Comparison of ENCODE assay signal across 15 mouse cellular contexts in genomic region chr2:65232756-65233535, GRCm38 (mm10). TPM values are rescaled to one million over a fixed set of nuclear protein-coding genes. Genes with fewer than 3 reads are reported as not detected.
DNase-seq lines count a peak whose midpoint lies in the region; ATAC-seq lines count a peak whose summit lies in the region.
"Had no signal": no experiment of that assay in that cellular context is flagged by ENCODE, and none has a peak within 500 bp of the region (broad histone marks: within the 10 kb centered on the region; RNA-seq: fewer than 3 reads in every experiment).

No protein-coding gene starts in this region.

- ATAC-seq in kidney, embryonic 14.5 days (ENCODE audit: low FRiP score, low TSS enrichment), result no peak
- peak; percentile 48 for ATAC-seq in CD4-positive, CD25-positive, alpha-beta regulatory T cell, adult 4 months
- ATAC-seq in liver, embryonic 15.5 days (ENCODE audit: insufficient read depth), result no peak
- ATAC-seq: midbrain, embryonic 15.5 days had no signal

- no peaks in the 10 kb centered on the region for H3K27me3 ChIP-seq in kidney, embryonic 14.5 days (ENCODE audit: control insufficient read depth, insufficient read depth, low read length)
- peaks cover 16% of the 10 kb centered on the region for H3K27me3 ChIP-seq in liver, embryonic 15.5 days
- H3K27me3 ChIP-seq: heart, embryonic 15.5 days had no signal

- no peaks in the 10 kb centered on the region for H3K9me3 ChIP-seq in kidney, embryonic 14.5 days (ENCODE audit: control insufficient read depth, low read length)
- no peaks in the 10 kb centered on the region for H3K9me3 ChIP-seq in liver, embryonic 15.5 days (replicated peaks)
- H3K9me3 ChIP-seq: embryonic facial prominence, embryonic 13.5 days; forebrain, embryonic 10.5 days; heart, embryonic 15.5 days; hindbrain, embryonic 13.5 days; limb, embryonic 15.5 days; midbrain, embryonic 15.5 days had no signal

- H3K4me2 ChIP-seq in kidney, embryonic 14.5 days (replicated peaks; ENCODE audit: low read depth, low read length), result 0 out of 2 replicates have a peak overlapping the region, but pooled peaks have one; percentile 2
- H3K4me2 ChIP-seq in liver, embryonic 15.5 days, result peak overlapping the region; percentile 13; the same call in 1 of the 2 replicates
- H3K4me2 ChIP-seq: embryonic facial prominence, embryonic 13.5 days; heart, embryonic 15.5 days; hindbrain, embryonic 13.5 days; limb, embryonic 15.5 days; midbrain, embryonic 15.5 days had no signal

- 0 out of 2 replicates have a peak, but pooled peaks cover 4% of the 10 kb centered on the region for H3K4me1 ChIP-seq in kidney, embryonic 14.5 days (ENCODE audit: control insufficient read depth, insufficient read depth, low read length)
- H3K4me1 ChIP-seq in liver, embryonic 15.5 days (replicated peaks), result no peaks in the 10 kb centered on the region

- DNase-seq in kidney, adult 11 months, result no peak
- peak; percentile 64 to 73 for DNase-seq in adrenal gland, postnatal 36 days
- DNase-seq in left cerebral cortex, adult 18-20 months (ENCODE audit: low spot score in 2 of 2), result no peak
- DNase-seq in lung, adult 18-20 months, result no peak
- DNase-seq: cerebellum, postnatal 25 days had no signal

- no peaks in the 10 kb centered on the region for H3K36me3 ChIP-seq in kidney, embryonic 14.5 days (ENCODE audit: control insufficient read depth, insufficient read depth, low read length)
- no peaks in the 10 kb centered on the region for H3K36me3 ChIP-seq in liver, embryonic 15.5 days (replicated peaks)
- H3K36me3 ChIP-seq: embryonic facial prominence, embryonic 13.5 days; forebrain, embryonic 10.5 days; heart, embryonic 15.5 days; hindbrain, embryonic 13.5 days; limb, embryonic 15.5 days; midbrain, embryonic 15.5 days had no signal

- H3K4me3 ChIP-seq in kidney, embryonic 14.5 days (ENCODE audit: low read length), result no peak overlapping the region
- H3K4me3 ChIP-seq in liver, embryonic 15.5 days (replicated peaks), result no peak overlapping the region
- H3K4me3 ChIP-seq: embryonic facial prominence, embryonic 13.5 days; forebrain, embryonic 10.5 days; heart, embryonic 15.5 days; hindbrain, embryonic 13.5 days; layer of hippocampus, adult 2 months; limb, embryonic 15.5 days; midbrain, embryonic 15.5 days had no signal

- no peak overlapping the region for H3K9ac ChIP-seq in kidney, embryonic 14.5 days (ENCODE audit: low read depth, low read length)
- H3K9ac ChIP-seq in liver, embryonic 15.5 days, result no peak overlapping the region
- H3K9ac ChIP-seq: embryonic facial prominence, embryonic 13.5 days; heart, embryonic 15.5 days; hindbrain, embryonic 13.5 days; limb, embryonic 15.5 days; midbrain, embryonic 15.5 days had no signal

- no peak overlapping the region for H3K27ac ChIP-seq in kidney, embryonic 14.5 days (ENCODE audit: low read depth, low read length)
- H3K27ac ChIP-seq in liver, embryonic 15.5 days (replicated peaks), result no peak overlapping the region
- H3K27ac ChIP-seq: embryonic facial prominence, embryonic 13.5 days; forebrain, embryonic 10.5 days; heart, embryonic 15.5 days; hindbrain, embryonic 13.5 days; layer of hippocampus, adult 2 months; limb, embryonic 15.5 days; midbrain, embryonic 15.5 days had no signal

- 70% methylated on average over 15 of the region's 15 CpGs for WGBS in kidney, embryonic 14.5 days
- 57% methylated on average over 15 of the region's 15 CpGs for WGBS in liver, embryonic 15.5 days (ENCODE audit: insufficient replicate concordance)

RNA-seq across cellular contexts. Expression of gene Cobll1, which starts 6.3 kb away (rescaled TPM):
- polyA plus RNA-seq in kidney, embryonic 14.5 days (2014; fragmentation: Nextera tagmentation; extraction: Ambion mirVana), result 11.4 and 24.7 TPM in 2 replicates
- 1 to 10 TPM; 2.7 to 4.6 TPM for polyA plus RNA-seq in CD4-positive, CD25-positive, alpha-beta regulatory T cell, adult 4 months (2017; shearing (Covaris generic))
- total RNA-seq in adrenal gland, postnatal 36 days (2021), result 100 to 1,000 TPM; 264 to 353 TPM
- 3.8 and 4.3 TPM in 2 replicates for polyA plus RNA-seq in liver, embryonic 15.5 days (2015; fragmentation: Nextera tagmentation; extraction: Ambion mirVana)
- total RNA-seq in left cerebral cortex, adult 18-20 months (2021), result 1 to 10 TPM; 6.3 to 7.3 TPM

Comparison
In these comparisons a context has a peak if more than half of its experiments do, and no peak if none do; other contexts are left out.
1. DNase-seq: peak in adrenal gland, postnatal 36 days (2 of 2); none in kidney, adult 11 months (single experiment), left cerebral cortex, adult 18-20 months (0 of 2) and lung, adult 18-20 months (0 of 2).